Mouse (Mus musculus) neural tube, embryonic 14.5 days (tissue): ENCODE results near the gene Ebf1. TPM values are rescaled to one million over a fixed set of nuclear protein-coding genes. Genes with fewer than 3 reads are reported as not detected.
"Not testable (repeated sequence)": the region's sequence is repeated elsewhere in the genome, so short reads cannot be mapped to it uniquely, and the experiment has no call there.

Source experiments
- ATAC-seq: fragments of 200-750 bp; cut with Nextera tagmentation; 2 replicates; pipeline ENCODE4 v1.8.0; 2017; ENCODE audit warnings: low read depth, mild to moderate bottlenecking, moderate TSS enrichment, moderate library complexity
- H3K27ac ChIP-seq: fragments of 300-500 bp; sonication (generic); 2 replicates; pipeline ENCODE4 v1.5.1; 2014; ENCODE audit warnings: low read depth, mild to moderate bottlenecking, control low read depth, low read length, moderate library complexity, mixed read lengths
- H3K27me3 ChIP-seq: fragments of 300-500 bp; sonication (generic); 2 replicates; pipeline ENCODE4 v1.6.1; 2014; ENCODE audit warnings: low read length; ENCODE audit not compliant: control insufficient read depth, insufficient read depth
- H3K36me3 ChIP-seq: fragments of 300-500 bp; sonication (generic); 2 replicates; pipeline ENCODE4 v1.6.1; 2014; ENCODE audit warnings: low read length, mixed read lengths; ENCODE audit not compliant: control insufficient read depth, insufficient read depth
- H3K4me1 ChIP-seq: fragments of 300-500 bp; sonication (generic); 2 replicates; pipeline ENCODE4 v1.6.1; 2014; ENCODE audit warnings: low read length; ENCODE audit not compliant: control insufficient read depth, insufficient read depth
- H3K4me2 ChIP-seq: fragments of 300-500 bp; sonication (generic); 2 replicates; pipeline ENCODE4 v1.6.1; 2014; ENCODE audit warnings: mild to moderate bottlenecking, low read depth, low read length, control low read depth
- H3K4me3 ChIP-seq: fragments of 300-500 bp; sonication (generic); 2 replicates; pipeline ENCODE4 v1.5.1; 2014; ENCODE audit warnings: low read depth, low read length, control low read depth, mixed read lengths
- H3K9ac ChIP-seq: fragments of 300-500 bp; sonication (generic); replicated peaks from 2 replicates; pipeline ENCODE4 v1.6.1; 2014; ENCODE audit warnings: low read depth, mild to moderate bottlenecking, control low read depth, low read length, mixed read lengths
- H3K9me3 ChIP-seq: fragments of 300-500 bp; sonication (generic); 2 replicates; pipeline ENCODE4 v1.6.1; 2016; ENCODE audit warnings: low read length; ENCODE audit not compliant: control insufficient read depth
- WGBS: fragments of 180-500 bp; shearing (Covaris S2); extraction: QIAGEN DNeasy Blood & Tissue Kit; methylation state at CpG from one replicate; pipeline ENCODE4 v1.1.7; 2014; 5-methylcytosine and 5-hydroxymethylcytosine counted together
- polyA plus RNA-seq: library from polyadenylated mRNA; unstranded; fragments of >200 nt; fragmentation: Nextera tagmentation; extraction: Ambion mirVana; gene quantifications from 2 replicates; pipeline ENCODE4 v1.2.1, GENCODE M21; 2014

Ebf1 gene
- 194 and 226 TPM in 2 replicates for polyA plus RNA-seq

- ATAC-seq = peak; percentile 97
These were observed at the start of gene Ebf1 for GRCm38 (mm10) chr11:44616788-44617712. Gene Ebf1 (plus strand): TSS chr11:44617317.

GRCm38 (mm10) chr11:44570336-44570735 lies 46.8 kb upstream of the Ebf1 start:
- 93% methylated on average over 4 of the region's 4 CpGs for WGBS
- not testable (repeated sequence) for ATAC-seq, H3K4me3 ChIP-seq, H3K4me1 ChIP-seq, H3K27ac ChIP-seq, H3K4me2 ChIP-seq, H3K36me3 ChIP-seq, H3K9ac ChIP-seq, H3K9me3 ChIP-seq, H3K27me3 ChIP-seq

More at GRCm38 (mm10) chr11:44616788-44617712, at the start of gene Ebf1:
- Histone ChIP-seq H3K4me1 (peaks cover 14% of the 10 kb centered on the region), H3K9me3 (no peaks in the 10 kb centered on the region), H3K36me3 (no peaks in the 10 kb centered on the region), H3K4me2 (peak within 1 kb of the TSS; percentile 60), H3K27ac (peak within 1 kb of the TSS; percentile 97), H3K4me3 (peak within 1 kb of the TSS; percentile 78), H3K9ac (peak within 1 kb of the TSS; percentile 97), H3K27me3 (no peaks in the 10 kb centered on the region; the same call in 1 of the 2 replicates)
- WGBS = 0% methylated on average over 31 of the region's 31 CpGs

GRCm38 (mm10) chr11:44572781-44573180 lies 44.3 kb upstream of the Ebf1 start:
- no peak overlapping the region for H3K9ac ChIP-seq
- H3K27ac ChIP-seq = no peak overlapping the region
- ATAC-seq = no peak
- H3K36me3 ChIP-seq = no peaks in the 10 kb centered on the region
- H3K27me3 ChIP-seq = no peaks in the 10 kb centered on the region
- H3K4me1 ChIP-seq = no peaks in the 10 kb centered on the region
- no peak overlapping the region for H3K4me2 ChIP-seq
- no peaks in the 10 kb centered on the region for H3K9me3 ChIP-seq
- WGBS = 98% methylated on average over 5 of the region's 5 CpGs
- H3K4me3 ChIP-seq = no peak overlapping the region

- Histone ChIP-seq H3K36me3 (no peaks in the 10 kb centered on the region), H3K9ac (no peak overlapping the region), H3K4me1 (no peaks in the 10 kb centered on the region), H3K9me3 (no peaks in the 10 kb centered on the region), H3K27ac (no peak overlapping the region), H3K4me2 (no peak overlapping the region), H3K4me3 (no peak overlapping the region), H3K27me3 (no peaks in the 10 kb centered on the region)
- ATAC-seq = no peak
- 82% methylated on average over 3 of the region's 3 CpGs for WGBS
These were observed 43.7 kb upstream of the Ebf1 start for GRCm38 (mm10) chr11:44573396-44573795.

- H3K9me3 ChIP-seq = no peaks in the 10 kb centered on the region
- H3K27me3 ChIP-seq = no peaks in the 10 kb centered on the region
- H3K27ac ChIP-seq = no peak overlapping the region
- H3K36me3 ChIP-seq = no peaks in the 10 kb centered on the region
- no peaks in the 10 kb centered on the region for H3K4me1 ChIP-seq
- WGBS = 95% methylated on average over 8 of the region's 8 CpGs
- no peak overlapping the region for H3K4me3 ChIP-seq
- H3K9ac ChIP-seq = no peak overlapping the region
- no peak for ATAC-seq
- no peak overlapping the region for H3K4me2 ChIP-seq
These were observed 42.7 kb upstream of the Ebf1 start for GRCm38 (mm10) chr11:44574391-44574790.

- Histone ChIP-seq H3K27me3 (no peaks in the 10 kb centered on the region), H3K4me1 (no peaks in the 10 kb centered on the region), H3K36me3 (no peaks in the 10 kb centered on the region), H3K9me3 (no peaks in the 10 kb centered on the region), H3K4me2 (no peak overlapping the region), H3K9ac (no peak overlapping the region), H3K27ac (no peak overlapping the region), H3K4me3 (no peak overlapping the region)
- 92% methylated on average over 5 of the region's 5 CpGs for WGBS
- no peak for ATAC-seq
These were observed 42.3 kb upstream of the Ebf1 start for GRCm38 (mm10) chr11:44574820-44575219.

- no peaks in the 10 kb centered on the region for H3K36me3 ChIP-seq
- H3K27me3 ChIP-seq = no peaks in the 10 kb centered on the region
- no peak overlapping the region for H3K9ac ChIP-seq
- ATAC-seq = no peak
- H3K4me3 ChIP-seq = no peak overlapping the region
- H3K4me2 ChIP-seq = no peak overlapping the region
- H3K4me1 ChIP-seq = no peaks in the 10 kb centered on the region
- H3K27ac ChIP-seq = no peak overlapping the region
- 86% methylated on average over 9 of the region's 9 CpGs for WGBS
- no peaks in the 10 kb centered on the region for H3K9me3 ChIP-seq
These were observed 39.2 kb upstream of the Ebf1 start for GRCm38 (mm10) chr11:44577911-44578310.

GRCm38 (mm10) chr11:44581277-44581683 lies 35.8 kb upstream of the Ebf1 start:
- H3K4me3 ChIP-seq = no peak overlapping the region
- H3K9me3 ChIP-seq = no peaks in the 10 kb centered on the region
- H3K27me3 ChIP-seq = no peaks in the 10 kb centered on the region
- no peaks in the 10 kb centered on the region for H3K36me3 ChIP-seq
- WGBS = 36% methylated on average over 11 of the region's 11 CpGs
- no peaks in the 10 kb centered on the region for H3K4me1 ChIP-seq
- no peak overlapping the region for H3K27ac ChIP-seq
- H3K9ac ChIP-seq = no peak overlapping the region
- ATAC-seq = no peak
- H3K4me2 ChIP-seq = no peak overlapping the region

- no peak overlapping the region for H3K4me3 ChIP-seq
- no peak overlapping the region for H3K9ac ChIP-seq
- H3K4me1 ChIP-seq = no peaks in the 10 kb centered on the region
- no peak overlapping the region for H3K4me2 ChIP-seq
- no peaks in the 10 kb centered on the region for H3K27me3 ChIP-seq
- H3K9me3 ChIP-seq = no peaks in the 10 kb centered on the region
- ATAC-seq = peak; percentile 81
- WGBS = 13% methylated on average over 3 of the region's 3 CpGs
- no peak overlapping the region for H3K27ac ChIP-seq
- H3K36me3 ChIP-seq = no peaks in the 10 kb centered on the region
These were observed 30.9 kb upstream of the Ebf1 start for GRCm38 (mm10) chr11:44586047-44586696.
